Mouse (Mus musculus) gastrocnemius, postnatal 25 days (tissue): Measurements from ENCODE around the gene Pnpla3. TPM values are rescaled to one million over a fixed set of nuclear protein-coding genes. Genes with fewer than 3 reads are reported as not detected.

Experiments
- DNase-seq: peaks from one replicate; pipeline ENCODE4 v3.0.0; 2022
- microRNA-seq, 2 experiments: library from miRNA; unstranded; fragments of <30 nt; microRNA quantifications; one replicate each; pipeline ENCODE4 v1.2.0; 2021; ENCODE audit warnings: borderline replicate concordance in 2 of 2
- total RNA-seq, 2 experiments: library from RNA; stranded (reverse); gene quantifications; 1 replicate in 1 of 2; 2 replicates in 1 of 2; pipeline ENCODE4 v1.2.3; 2021

The Pnpla3 gene
- total RNA-seq, 2 experiments from 2014 or later, result 6.7 to 12.8 TPM

GRCm38 (mm10) chr15:84217969-84218782 lies 50.5 kb downstream of the Pnpla3 start:
- DNase-seq, result no peak

- peak; percentile 25 for DNase-seq
These were observed 51.2 kb downstream of the Pnpla3 start for GRCm38 (mm10) chr15:84218783-84219271.

GRCm38 (mm10) chr15:84221539-84221938 lies 53.9 kb downstream of the Pnpla3 start:
- no peak for DNase-seq

- no peak for DNase-seq
These were observed 55.8 kb downstream of the Pnpla3 start for GRCm38 (mm10) chr15:84223423-84223822.

- no peak for DNase-seq
These were observed 57.1 kb downstream of the Pnpla3 start for GRCm38 (mm10) chr15:84224779-84225178.

- no peak for DNase-seq
These were observed 59.3 kb downstream of the Pnpla3 start for GRCm38 (mm10) chr15:84226918-84227317.

GRCm38 (mm10) chr15:84230661-84231060 lies 63.0 kb downstream of the Pnpla3 start:
- DNase-seq, result no peak

- no peak for DNase-seq
These were observed 63.6 kb downstream of the Pnpla3 start for GRCm38 (mm10) chr15:84231113-84231712.

GRCm38 (mm10) chr15:84231721-84232561 lies 64.3 kb downstream of the Pnpla3 start, which contains the start of gene Parvb:
Parvb (plus strand) TSS chr15:84232043.
- DNase-seq, result peak; percentile 62

GRCm38 (mm10) chr15:84232609-84233008 lies 65.0 kb downstream of the Pnpla3 start:
- no peak for DNase-seq

- DNase-seq, result no peak
These were observed 67.4 kb downstream of the Pnpla3 start for GRCm38 (mm10) chr15:84234794-84235581.

- peak; percentile 71 for DNase-seq
These were observed 68.0 kb downstream of the Pnpla3 start for GRCm38 (mm10) chr15:84235646-84236045.

Small RNA genes within 50 kb of the gene (microRNA-seq; reads per million reads assigned to microRNA genes)
- 0 to 0.79 reads per million in 2 experiments for gene Mir6392

Other genes starting within 250 kb of the Pnpla3 start
- gene Efcab6, start 102.5 kb upstream of the Pnpla3 start, total RNA-seq, result 1 to 10 TPM; 3.3 to 5.1 TPM
- gene Sult4a1, start 62.1 kb upstream of the Pnpla3 start, total RNA-seq, result not detected
- not detected for gene Pnpla5, start 44.7 kb upstream of the Pnpla3 start, total RNA-seq
- gene Samm50, start 24.4 kb downstream of the Pnpla3 start, total RNA-seq, result 100 to 1,000 TPM; 171 to 173 TPM
- 10 to 100 TPM; 51.5 to 57.7 TPM for gene Parvb, start 64.2 kb downstream of the Pnpla3 start, total RNA-seq
- 1 to 10 TPM in 1 of 2 experiments, under 1 TPM in 1; 0.33 to 1.3 TPM for gene Parvg, start 156.2 kb downstream of the Pnpla3 start, total RNA-seq